Mouse (Mus musculus): ENCODE data around the gene Pogz.

DNA sequence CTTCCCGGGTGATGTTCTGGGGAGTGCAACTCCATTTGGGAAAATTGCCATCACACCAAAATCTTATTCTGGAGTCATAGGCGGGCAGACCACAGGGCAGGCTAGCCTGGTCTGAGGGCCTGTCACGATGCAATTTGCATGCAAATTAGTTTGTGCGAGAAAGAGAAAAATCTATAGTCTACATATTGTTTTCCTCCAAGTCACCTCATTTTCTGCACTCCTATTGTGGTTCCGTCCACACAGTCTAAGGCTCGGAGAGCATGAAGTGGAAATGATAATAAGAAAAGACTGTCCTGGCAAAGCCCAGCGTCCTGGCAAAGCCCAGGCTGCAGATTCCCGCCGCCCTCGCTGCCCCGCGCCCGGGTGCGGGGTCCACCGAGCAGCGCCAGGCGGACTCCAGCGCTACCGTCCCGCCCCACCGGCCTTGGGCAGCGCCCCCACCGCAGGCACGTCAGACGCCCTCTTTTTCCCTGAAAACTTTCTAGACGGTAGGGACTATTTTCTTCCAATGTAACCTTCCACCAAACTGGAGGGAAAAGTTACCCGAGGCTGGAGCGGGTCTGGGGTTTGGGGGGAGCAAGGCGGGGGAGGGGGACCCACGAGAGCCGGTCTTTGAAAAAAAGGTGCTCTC lies 16.2 kb upstream of the Pogz start:
- TF ChIP-seq CTCF (conservative IDR thresholded peaks at IDR 0.05; ENCODE audit: low read length) = no peak
- TF ChIP-seq NANOG (IDR thresholded peaks at IDR 0.05; ENCODE audit: borderline replicate concordance, low read length) = no peak
- TF ChIP-seq POU5F1 (IDR thresholded peaks at IDR 0.05; ENCODE audit: borderline replicate concordance, low read length) = no peak
